Mouse (Mus musculus): Measurements from ENCODE around the gene Gm21149. TPM values are rescaled to one million over a fixed set of nuclear protein-coding genes. Genes with fewer than 3 reads are reported as not detected.
"Not testable (repeated sequence)": the region's sequence is repeated elsewhere in the genome, so short reads cannot be mapped to it uniquely, and the experiment has no call there.

Gm21149 gene
- polyA plus RNA-seq, 1 experiment from 2014 or later = not detected

DNA sequence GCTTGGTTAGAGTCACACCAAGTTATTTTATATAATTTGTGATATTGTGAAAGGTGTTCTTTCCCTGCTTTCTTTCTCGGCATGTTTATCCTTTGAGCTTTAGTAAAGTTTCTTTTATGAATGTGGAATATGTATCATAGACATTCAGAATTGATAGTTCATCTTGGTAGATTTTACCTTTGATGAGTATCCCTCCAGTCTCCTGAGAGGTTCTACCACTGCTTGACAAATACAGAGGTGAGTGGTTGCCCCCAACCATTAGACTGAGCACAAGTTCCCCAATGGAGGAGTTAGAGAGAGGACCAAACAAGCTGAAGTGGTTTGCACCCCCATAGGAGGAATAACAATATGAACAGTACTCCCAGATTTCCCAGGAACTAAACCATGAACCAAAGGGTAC is 6.2 kb downstream of the Gm21149 start:
- H3K27me3 ChIP-seq (ENCODE audit: control insufficient read depth, insufficient read depth, low read length); H3K4me2 ChIP-seq; DNase-seq (ENCODE audit: low spot score, missing footprints); H3K27ac ChIP-seq (ENCODE audit: low read depth, low read length); H3K4me3 ChIP-seq (ENCODE audit: low read depth, low read length); H3K9ac ChIP-seq (ENCODE audit: low read length); H3K36me3 ChIP-seq (ENCODE audit: control insufficient read depth, insufficient read depth, low read length); H3K9me3 ChIP-seq (ENCODE audit: control insufficient read depth, low read length); H3K4me1 ChIP-seq (ENCODE audit: control insufficient read depth, insufficient read depth, low read length); ATAC-seq (ENCODE audit: low FRiP score): not testable (repeated sequence)
- 68% methylated on average over 1 of the region's 1 CpGs for WGBS

DNA sequence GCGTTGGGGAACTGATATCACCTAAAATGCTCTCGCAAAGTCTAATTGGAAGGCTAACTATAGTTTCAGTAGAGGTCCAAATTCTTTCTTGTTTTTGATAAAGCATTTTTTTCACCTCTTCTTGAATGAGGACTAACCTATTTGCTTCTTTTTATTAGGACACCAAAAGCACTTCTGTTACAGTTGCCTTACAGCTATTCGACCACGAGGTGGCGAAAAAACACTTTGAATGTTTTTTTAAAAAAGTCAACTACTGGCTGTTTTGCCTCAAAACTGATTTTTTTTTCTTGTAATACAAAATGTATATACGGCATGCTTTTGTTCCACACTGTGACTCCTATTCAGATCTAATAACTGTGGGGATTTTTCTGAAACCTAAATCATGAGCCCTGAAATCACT is 8.6 kb downstream of the Gm21149 start:
- not testable (repeated sequence) for H3K9me3 ChIP-seq (ENCODE audit: control insufficient read depth, low read length); ATAC-seq (ENCODE audit: low FRiP score); H3K27ac ChIP-seq (ENCODE audit: low read depth, low read length); H3K27me3 ChIP-seq (ENCODE audit: control insufficient read depth, insufficient read depth, low read length); H3K4me2 ChIP-seq; H3K36me3 ChIP-seq (ENCODE audit: control insufficient read depth, insufficient read depth, low read length); DNase-seq (ENCODE audit: low spot score, missing footprints); H3K9ac ChIP-seq (ENCODE audit: low read length); H3K4me3 ChIP-seq (ENCODE audit: low read depth, low read length); H3K4me1 ChIP-seq (ENCODE audit: control insufficient read depth, insufficient read depth, low read length)
- WGBS = 58% methylated on average over 6 of the region's 6 CpGs

DNA sequence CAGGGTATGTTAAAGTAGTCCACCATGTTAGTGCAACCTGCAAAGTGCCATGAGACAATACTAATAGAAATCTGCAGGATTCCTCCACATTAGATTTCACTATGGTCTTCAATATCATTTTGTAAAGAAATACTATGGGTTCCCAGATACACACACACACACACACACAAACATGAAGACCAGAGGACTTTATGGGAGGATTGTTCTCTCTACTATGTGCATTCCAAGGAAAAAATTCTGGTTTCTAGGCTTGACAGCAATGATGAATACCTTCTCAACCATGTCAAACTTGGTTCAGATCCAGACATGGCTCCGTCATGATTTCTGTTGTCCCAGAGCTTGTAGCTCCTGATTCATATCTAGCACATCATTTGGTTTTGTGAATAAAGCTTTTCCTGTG is 10.1 kb downstream of the Gm21149 start:
- 57% methylated on average over 1 of the region's 1 CpGs for WGBS
- 0 out of 2 replicates have a peak, but pooled peaks have one; percentile 38 for ATAC-seq (ENCODE audit: low FRiP score)
- not testable (repeated sequence) for H3K4me2 ChIP-seq; H3K4me1 ChIP-seq (ENCODE audit: control insufficient read depth, insufficient read depth, low read length); H3K36me3 ChIP-seq (ENCODE audit: control insufficient read depth, insufficient read depth, low read length); DNase-seq (ENCODE audit: low spot score, missing footprints); H3K4me3 ChIP-seq (ENCODE audit: low read depth, low read length); H3K9me3 ChIP-seq (ENCODE audit: control insufficient read depth, low read length); H3K27ac ChIP-seq (ENCODE audit: low read depth, low read length); H3K9ac ChIP-seq (ENCODE audit: low read length); H3K27me3 ChIP-seq (ENCODE audit: control insufficient read depth, insufficient read depth, low read length)

DNA sequence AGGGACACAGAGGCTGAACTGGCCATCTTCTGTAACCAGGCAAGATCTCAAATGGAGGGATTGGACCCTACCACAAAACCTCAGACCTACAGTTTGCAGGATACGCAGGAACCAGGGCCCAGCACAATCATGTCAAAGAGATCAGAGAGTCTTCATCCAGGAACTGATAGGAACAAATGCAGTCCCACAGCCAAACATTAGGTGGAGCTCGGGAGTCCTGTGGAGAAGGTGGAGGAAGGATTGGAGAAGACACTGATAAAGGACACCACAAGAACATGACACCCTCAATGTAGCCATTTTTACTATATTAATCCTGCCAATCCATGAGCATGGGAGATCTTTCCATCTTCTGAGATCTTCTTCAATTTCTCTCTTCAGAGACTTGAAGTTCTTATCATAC is 12.8 kb downstream of the Gm21149 start:
- not testable (repeated sequence) for H3K9ac ChIP-seq (ENCODE audit: low read length); H3K36me3 ChIP-seq (ENCODE audit: control insufficient read depth, insufficient read depth, low read length); H3K4me3 ChIP-seq (ENCODE audit: low read depth, low read length); DNase-seq (ENCODE audit: low spot score, missing footprints); ATAC-seq (ENCODE audit: low FRiP score); H3K27me3 ChIP-seq (ENCODE audit: control insufficient read depth, insufficient read depth, low read length); H3K4me1 ChIP-seq (ENCODE audit: control insufficient read depth, insufficient read depth, low read length); H3K27ac ChIP-seq (ENCODE audit: low read depth, low read length); H3K4me2 ChIP-seq
- WGBS = 35% methylated on average over 1 of the region's 2 CpGs
- peaks cover 17% of the 10 kb centered on the region for H3K9me3 ChIP-seq (ENCODE audit: control insufficient read depth, low read length)

DNA sequence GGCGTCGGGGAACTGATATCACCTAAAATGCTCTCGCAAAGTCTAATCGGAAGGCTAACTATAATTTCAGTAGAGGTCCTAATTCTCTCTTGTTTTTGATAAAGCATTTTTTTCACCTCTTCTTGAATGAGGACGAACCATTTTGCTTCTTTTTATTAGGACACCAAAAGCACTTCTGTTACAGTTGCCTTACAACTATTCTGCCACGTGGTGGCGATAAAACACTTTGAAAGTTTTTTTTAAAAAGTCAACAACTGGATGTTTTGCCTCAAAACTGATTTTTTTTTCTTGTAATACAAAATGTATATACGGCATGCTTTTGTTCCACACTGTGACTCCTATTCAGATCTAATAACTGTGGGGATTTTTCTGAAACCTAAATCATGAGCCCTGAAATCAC is 14.7 kb downstream of the Gm21149 start:
- 59% methylated on average over 8 of the region's 8 CpGs for WGBS
- ATAC-seq (ENCODE audit: low FRiP score); DNase-seq (ENCODE audit: low spot score, missing footprints); H3K4me1 ChIP-seq (ENCODE audit: control insufficient read depth, insufficient read depth, low read length); H3K36me3 ChIP-seq (ENCODE audit: control insufficient read depth, insufficient read depth, low read length); H3K9ac ChIP-seq (ENCODE audit: low read length); H3K4me2 ChIP-seq; H3K27me3 ChIP-seq (ENCODE audit: control insufficient read depth, insufficient read depth, low read length); H3K27ac ChIP-seq (ENCODE audit: low read depth, low read length); H3K4me3 ChIP-seq (ENCODE audit: low read depth, low read length): not testable (repeated sequence)
- peaks cover 15% of the 10 kb centered on the region for H3K9me3 ChIP-seq (ENCODE audit: control insufficient read depth, low read length)

DNA sequence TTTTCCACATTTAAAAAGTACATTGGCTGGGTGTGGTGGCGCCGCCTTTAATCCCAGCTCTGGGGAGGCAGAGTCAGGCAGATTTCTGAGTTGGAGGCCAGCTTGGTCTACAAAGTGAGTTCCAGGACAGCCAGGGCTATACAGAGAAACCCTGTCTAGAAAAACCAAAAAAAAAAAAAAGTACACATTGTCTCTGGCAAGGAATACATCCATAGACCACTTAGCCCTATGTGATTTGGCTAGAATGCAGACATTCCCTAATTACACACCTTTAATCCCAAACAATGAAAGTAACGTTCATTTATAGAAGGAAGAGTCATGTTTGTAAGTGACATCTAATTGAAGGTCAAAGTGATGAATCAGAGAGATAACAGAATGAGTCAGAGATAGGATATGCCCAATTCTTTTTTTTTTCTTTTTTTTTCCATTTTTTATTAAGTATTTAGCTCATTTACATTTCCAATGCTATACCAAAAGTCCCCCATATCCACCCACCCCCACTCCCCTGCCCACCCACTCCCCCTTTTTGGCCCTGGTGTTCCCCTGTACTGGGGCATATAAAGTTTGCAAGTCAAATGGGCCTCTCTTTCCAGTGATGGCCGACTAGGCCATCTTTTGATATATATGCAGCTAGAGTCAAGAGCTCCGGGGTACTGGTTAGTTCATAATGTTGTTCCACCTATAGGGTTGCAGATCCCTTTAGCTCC is 18.3 kb downstream of the Gm21149 start:
- WGBS = 84% methylated on average over 3 of the region's 5 CpGs
- not testable (repeated sequence) for ATAC-seq (ENCODE audit: low FRiP score)

More for the DNA sequence above, 18.3 kb downstream of the Gm21149 start:
- not testable (repeated sequence) for H3K27ac ChIP-seq (ENCODE audit: low read depth, low read length); H3K4me3 ChIP-seq (ENCODE audit: low read depth, low read length); H3K4me1 ChIP-seq (ENCODE audit: control insufficient read depth, insufficient read depth, low read length); H3K4me2 ChIP-seq; H3K27me3 ChIP-seq (ENCODE audit: control insufficient read depth, insufficient read depth, low read length); H3K9ac ChIP-seq (ENCODE audit: low read length); H3K36me3 ChIP-seq (ENCODE audit: control insufficient read depth, insufficient read depth, low read length); DNase-seq (ENCODE audit: low spot score, missing footprints)
- H3K9me3 ChIP-seq (ENCODE audit: control insufficient read depth, low read length) = peaks cover 11% of the 10 kb centered on the region

Other genes starting within 250 kb of the Gm21149 start
- not detected in 2 replicates for gene Gm21190, start 52.7 kb upstream of the Gm21149 start, polyA plus RNA-seq (2014; fragmentation: Nextera tagmentation; extraction: Ambion mirVana)
- gene Gm21083, start 100.8 kb upstream of the Gm21149 start, polyA plus RNA-seq (2014; fragmentation: Nextera tagmentation; extraction: Ambion mirVana) = not detected in 2 replicates
- not detected in 2 replicates for gene Speer4d, start 142.5 kb upstream of the Gm21149 start, polyA plus RNA-seq (2014; fragmentation: Nextera tagmentation; extraction: Ambion mirVana)
- not detected in 2 replicates for gene 4930572O03Rik, start 180.5 kb upstream of the Gm21149 start, polyA plus RNA-seq (2014; fragmentation: Nextera tagmentation; extraction: Ambion mirVana)
- gene Speer4c, start 237.7 kb upstream of the Gm21149 start, polyA plus RNA-seq (2014; fragmentation: Nextera tagmentation; extraction: Ambion mirVana) = not detected in 2 replicates

All from midbrain, embryonic 11.5 days (tissue).